ENCODE assay signal across 13 mouse cellular contexts in the genomic region with DNA sequence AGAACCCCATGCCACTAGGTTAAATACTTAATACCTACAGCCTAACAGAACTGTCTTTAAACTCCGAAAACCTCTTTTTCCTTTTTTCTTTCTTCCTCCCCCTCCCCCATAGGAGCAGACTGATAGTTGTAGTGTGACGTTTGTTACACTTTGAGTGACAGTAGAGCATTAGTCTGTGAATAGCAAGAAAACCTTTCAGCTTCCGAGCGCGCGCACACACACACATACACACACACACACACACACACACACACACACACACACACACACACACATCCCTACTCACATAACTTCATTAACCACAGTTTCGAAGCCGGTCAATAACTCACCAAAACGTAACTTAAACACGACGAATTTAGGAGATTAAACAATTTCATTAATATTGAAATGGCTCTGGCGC. TPM values are rescaled to one million over a fixed set of nuclear protein-coding genes. Genes with fewer than 3 reads are reported as not detected.
DNase-seq lines count a peak whose midpoint lies in the region; ATAC-seq lines count a peak whose summit lies in the region.
"Had no signal": no experiment of that assay in that cellular context is flagged by ENCODE, and none has a peak within 500 bp of the region (broad histone marks: within the 10 kb centered on the region; RNA-seq: fewer than 3 reads in every experiment).

No protein-coding gene starts in this region.

- H3K27me3 ChIP-seq in neural tube, embryonic 11.5 days (ENCODE audit: control insufficient read depth, insufficient read depth, low read length) = peaks cover 76% of the 10 kb centered on the region
- H3K27me3 ChIP-seq in hindbrain, embryonic 11.5 days (ENCODE audit: control insufficient read depth, insufficient read depth, low read length) = peaks cover 61% of the 10 kb centered on the region
- peaks cover 89% of the 10 kb centered on the region for H3K27me3 ChIP-seq in midbrain, embryonic 13.5 days

- under 1% methylated on average over 12 of the region's 12 CpGs for WGBS in neural tube, embryonic 11.5 days
- WGBS in hindbrain, embryonic 11.5 days = 1% methylated on average over 12 of the region's 12 CpGs
- under 1% methylated on average over 12 of the region's 12 CpGs for WGBS in midbrain, embryonic 13.5 days

- peak overlapping the region; percentile 16; the same call in 1 of the 2 replicates for H3K4me3 ChIP-seq in neural tube, embryonic 11.5 days (ENCODE audit: low read depth, low read length)
- H3K4me3 ChIP-seq in hindbrain, embryonic 11.5 days (ENCODE audit: low read depth, low read length) = peak overlapping the region; percentile 2; the same call in 1 of the 2 replicates
- peak overlapping the region; percentile 52 for H3K4me3 ChIP-seq in midbrain, embryonic 13.5 days (replicated peaks)
- H3K4me3 ChIP-seq: liver, embryonic 15.5 days had no signal

- no peak overlapping the region for H3K9ac ChIP-seq in neural tube, embryonic 11.5 days (ENCODE audit: low read length)
- no peak overlapping the region for H3K9ac ChIP-seq in hindbrain, embryonic 11.5 days (ENCODE audit: low read depth, low read length)
- H3K9ac ChIP-seq in midbrain, embryonic 13.5 days (replicated peaks) = no peak overlapping the region
- H3K9ac ChIP-seq: liver, embryonic 15.5 days had no signal

- H3K27ac ChIP-seq in neural tube, embryonic 11.5 days (ENCODE audit: low read depth, low read length) = no peak overlapping the region
- H3K27ac ChIP-seq in hindbrain, embryonic 11.5 days (ENCODE audit: low read depth, low read length) = no peak overlapping the region
- H3K27ac ChIP-seq in midbrain, embryonic 13.5 days = no peak overlapping the region
- H3K27ac ChIP-seq: limb, embryonic 10.5 days; liver, embryonic 15.5 days had no signal

- peak overlapping the region; percentile 73 for H3K4me2 ChIP-seq in neural tube, embryonic 11.5 days (ENCODE audit: low read depth)
- H3K4me2 ChIP-seq in hindbrain, embryonic 11.5 days (replicated peaks; ENCODE audit: low read depth, low read length) = peak overlapping the region; percentile 64
- H3K4me2 ChIP-seq in midbrain, embryonic 13.5 days (replicated peaks) = peak overlapping the region; percentile 72
- H3K4me2 ChIP-seq: liver, embryonic 15.5 days had no signal

- no peak for ATAC-seq in neural tube, embryonic 11.5 days (ENCODE audit: insufficient read depth, low FRiP score, low TSS enrichment)
- no peak for ATAC-seq in hindbrain, embryonic 11.5 days (ENCODE audit: low FRiP score)
- ATAC-seq in midbrain, embryonic 13.5 days = no peak

- DNase-seq in neural tube, embryonic 11.5 days (ENCODE audit: low spot score) = no peak
- no peak for DNase-seq in neural tube, embryonic 10.5 days (ENCODE audit: extremely low spot score, low spot score)
- DNase-seq in hindbrain, embryonic 11.5 days (ENCODE audit: low spot score) = peak; percentile 61
- DNase-seq in right cerebral cortex, postnatal 25 days = no peak
- no peak for DNase-seq in layer of hippocampus, postnatal 14 days (ENCODE audit: low spot score in 2 of 2)
- DNase-seq in layer of hippocampus, adult 9-11 months = no peak
- DNase-seq: cerebellum, postnatal 25 days; heart, postnatal 36 days; layer of hippocampus, postnatal 36 days had no signal

- H3K4me1 ChIP-seq in neural tube, embryonic 11.5 days (ENCODE audit: control insufficient read depth, insufficient read depth, low read length) = peaks cover 51% of the 10 kb centered on the region
- peaks cover 24% of the 10 kb centered on the region for H3K4me1 ChIP-seq in hindbrain, embryonic 11.5 days (replicated peaks; ENCODE audit: control insufficient read depth, insufficient read depth, low read length)
- peaks cover 92% of the 10 kb centered on the region for H3K4me1 ChIP-seq in midbrain, embryonic 13.5 days (replicated peaks)

- no peaks in the 10 kb centered on the region for H3K36me3 ChIP-seq in neural tube, embryonic 11.5 days (ENCODE audit: control insufficient read depth, insufficient read depth, low read length)
- no peaks in the 10 kb centered on the region for H3K36me3 ChIP-seq in hindbrain, embryonic 11.5 days (ENCODE audit: control insufficient read depth, insufficient read depth, low read length)
- H3K36me3 ChIP-seq in midbrain, embryonic 13.5 days = no peaks in the 10 kb centered on the region
- H3K36me3 ChIP-seq: limb, embryonic 10.5 days; liver, embryonic 15.5 days had no signal

- H3K9me3 ChIP-seq in neural tube, embryonic 11.5 days (ENCODE audit: control insufficient read depth, low read length) = no peaks in the 10 kb centered on the region
- no peaks in the 10 kb centered on the region for H3K9me3 ChIP-seq in hindbrain, embryonic 11.5 days (ENCODE audit: control insufficient read depth, low read length)
- H3K9me3 ChIP-seq in midbrain, embryonic 13.5 days = no peaks in the 10 kb centered on the region
- H3K9me3 ChIP-seq: limb, embryonic 10.5 days; liver, embryonic 15.5 days had no signal

RNA-seq across cellular contexts. Expression of gene Foxb1, which starts 1.5 kb away (rescaled TPM):
- polyA plus RNA-seq in neural tube, embryonic 11.5 days (2014; fragmentation: Nextera tagmentation; extraction: Ambion mirVana) = 3.7 and 4.2 TPM in 2 replicates
- 3.1 and 3.8 TPM in 2 replicates for polyA plus RNA-seq in hindbrain, embryonic 11.5 days (2014; fragmentation: Nextera tagmentation; extraction: Ambion mirVana)
- 14.2 and 20.6 TPM in 2 replicates for polyA plus RNA-seq in midbrain, embryonic 13.5 days (2015; fragmentation: Nextera tagmentation; extraction: Ambion mirVana)
- total RNA-seq in layer of hippocampus, postnatal 14 days (2021) = not detected
- total RNA-seq: heart, adult 8-10 months; heart, postnatal 36 days; layer of hippocampus, postnatal 36 days had no signal
- polyA plus RNA-seq: liver, embryonic 15.5 days had no signal

Comparison
In these comparisons a context has a peak if more than half of its experiments do, and no peak if none do; other contexts are left out.
1. H3K4me3 ChIP-seq: peak in every context shown above with its lines; median percentile 52 in midbrain, embryonic 13.5 days; 16 in neural tube, embryonic 11.5 days; 2 in hindbrain, embryonic 11.5 days.